Mouse (Mus musculus) lung, embryonic 15.5 days (tissue): ENCODE data around the gene 9430097D07Rik. TPM values are rescaled to one million over a fixed set of nuclear protein-coding genes. Genes with fewer than 3 reads are reported as not detected.
A peak's percentile ranks its signal among the peaks of the same experiment; 100 is the strongest.

Experiments
- ATAC-seq: fragments of 200-750 bp; cut with Nextera tagmentation; 2 replicates; pipeline ENCODE4 v1.8.0; 2017; ENCODE audit warnings: moderate number of reproducible peaks, borderline replicate concordance; ENCODE audit not compliant: low FRiP score, low TSS enrichment; ENCODE audit errors: extremely low read depth
- H3K27ac ChIP-seq: fragments of 300-500 bp; sonication (generic); 2 replicates; pipeline ENCODE4 v1.5.1; 2015; ENCODE audit warnings: moderate library complexity, mild to moderate bottlenecking, inconsistent platforms
- H3K27me3 ChIP-seq: fragments of 300-500 bp; sonication (generic); 2 replicates; pipeline ENCODE4 v1.6.1; 2015; ENCODE audit warnings: inconsistent platforms
- H3K36me3 ChIP-seq: fragments of 300-500 bp; sonication (generic); 2 replicates; pipeline ENCODE4 v1.6.1; 2015; ENCODE audit warnings: inconsistent platforms
- H3K4me1 ChIP-seq: fragments of 300-500 bp; sonication (generic); 2 replicates; pipeline ENCODE4 v1.6.1; 2015; ENCODE audit warnings: inconsistent platforms
- H3K4me2 ChIP-seq: fragments of 300-500 bp; sonication (generic); 2 replicates; pipeline ENCODE4 v1.6.1; 2015; ENCODE audit warnings: inconsistent platforms, mild to moderate bottlenecking, moderate library complexity
- H3K4me3 ChIP-seq: fragments of 300-500 bp; sonication (generic); 2 replicates; pipeline ENCODE4 v1.5.1; 2015; ENCODE audit warnings: mild to moderate bottlenecking, inconsistent platforms
- H3K9ac ChIP-seq: fragments of 300-500 bp; sonication (generic); 2 replicates; pipeline ENCODE4 v1.6.1; 2015; ENCODE audit warnings: inconsistent platforms
- H3K9me3 ChIP-seq: fragments of 300-500 bp; sonication (generic); 2 replicates; pipeline ENCODE4 v1.6.1; 2016; ENCODE audit warnings: inconsistent platforms
- WGBS: fragments of 180-500 bp; shearing (Covaris S2); methylation state at CpG from one replicate; pipeline ENCODE4 v1.1.7; 2015; 5-methylcytosine and 5-hydroxymethylcytosine counted together
- polyA plus RNA-seq: library from polyadenylated mRNA; unstranded; fragments of >200 nt; fragmentation: Nextera tagmentation; extraction: Ambion mirVana; gene quantifications from 2 replicates; pipeline ENCODE4 v1.2.1, GENCODE M21; 2015

9430097D07Rik gene
- polyA plus RNA-seq, 1 experiment from 2014 or later = 0.29 TPM

DNA sequence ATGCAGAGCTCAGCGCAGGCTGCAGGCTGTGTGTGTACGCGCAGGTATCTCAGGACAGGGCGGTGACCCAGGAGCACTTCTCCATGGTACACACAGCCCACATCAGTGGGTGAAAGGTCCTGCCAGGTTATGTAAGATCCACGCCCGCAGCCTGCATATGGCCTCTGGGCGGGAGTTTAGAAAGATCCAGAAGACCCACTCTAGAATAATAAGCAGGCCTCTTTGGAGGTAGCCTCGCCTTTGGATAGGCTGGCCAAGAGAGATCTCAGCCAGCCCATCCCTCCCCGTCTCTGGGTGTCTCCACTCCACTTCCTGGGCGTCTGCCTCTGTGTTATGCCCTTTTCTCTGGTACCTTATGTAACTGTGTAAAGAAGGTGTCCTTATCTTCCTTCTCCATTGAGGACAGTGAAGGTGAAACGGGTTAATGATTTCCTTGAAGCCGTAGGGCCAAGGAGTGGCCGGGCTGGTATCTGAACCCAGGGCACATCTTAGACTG lies 50.9 kb downstream of the 9430097D07Rik start:
- Histone ChIP-seq H3K27me3 (no peaks in the 10 kb centered on the region), H3K4me2 (no peak overlapping the region), H3K36me3 (no peaks in the 10 kb centered on the region), H3K9me3 (no peaks in the 10 kb centered on the region), H3K27ac (no peak overlapping the region), H3K4me1 (peaks cover 10% of the 10 kb centered on the region; the same call in 1 of the 2 replicates), H3K4me3 (no peak overlapping the region), H3K9ac (no peak overlapping the region)
- 66% methylated on average over 13 of the region's 13 CpGs for WGBS
- ATAC-seq = 0 out of 2 replicates have a peak, but pooled peaks have one; percentile 31

Other genes with a start within 250 kb of the 9430097D07Rik start
- gene Ciz1, start 223.4 kb downstream of the 9430097D07Rik start, polyA plus RNA-seq = 47.0 and 47.7 TPM in 2 replicates
- gene Dnm1, start 222.3 kb downstream of the 9430097D07Rik start, polyA plus RNA-seq = 7.0 and 7.6 TPM in 2 replicates
- 32.3 and 33.5 TPM in 2 replicates for gene 1110008P14Rik, start 193.7 kb downstream of the 9430097D07Rik start, polyA plus RNA-seq
- 2.2 TPM in 2 replicates for gene Lcn2, start 187.4 kb downstream of the 9430097D07Rik start, polyA plus RNA-seq
- gene Ptges2, start 179.8 kb downstream of the 9430097D07Rik start, polyA plus RNA-seq = 22.6 and 25.4 TPM in 2 replicates
- 6.6 and 7.1 TPM in 2 replicates for gene Naif1, start 125.2 kb downstream of the 9430097D07Rik start, polyA plus RNA-seq
- gene Slc25a25, start 124.2 kb downstream of the 9430097D07Rik start, polyA plus RNA-seq = 19.6 and 21.5 TPM in 2 replicates
- 12.3 and 12.6 TPM in 2 replicates for gene Fam102a, start 40.4 kb downstream of the 9430097D07Rik start, polyA plus RNA-seq
- 101 and 107 TPM in 2 replicates for gene Dpm2, start 4.8 kb downstream of the 9430097D07Rik start, polyA plus RNA-seq
- 0.30 and 0.39 TPM in 2 replicates for gene Pip5kl1, start 887 bp downstream of the 9430097D07Rik start, polyA plus RNA-seq
- 25.9 and 26.1 TPM in 2 replicates for gene St6galnac4, start 11.4 kb upstream of the 9430097D07Rik start, polyA plus RNA-seq
- gene St6galnac6, start 24.0 kb upstream of the 9430097D07Rik start, polyA plus RNA-seq = 25.0 and 26.2 TPM in 2 replicates
- gene Ak1, start 46.1 kb upstream of the 9430097D07Rik start, polyA plus RNA-seq = 53.6 and 60.6 TPM in 2 replicates
- 102 and 107 TPM in 2 replicates for gene Eng, start 70.9 kb upstream of the 9430097D07Rik start, polyA plus RNA-seq
- 27.9 and 28.6 TPM in 2 replicates for gene Fpgs, start 128.5 kb upstream of the 9430097D07Rik start, polyA plus RNA-seq
- 89.6 and 98.7 TPM in 2 replicates for gene Cdk9, start 137.4 kb upstream of the 9430097D07Rik start, polyA plus RNA-seq
- 40.5 and 41.4 TPM in 2 replicates for gene Sh2d3c, start 145.4 kb upstream of the 9430097D07Rik start, polyA plus RNA-seq
- gene 6330409D20Rik, start 165.3 kb upstream of the 9430097D07Rik start, polyA plus RNA-seq = 0.24 and 0.25 TPM in 2 replicates
- gene Tor2a, start 181.6 kb upstream of the 9430097D07Rik start, polyA plus RNA-seq = 63.9 and 65.6 TPM in 2 replicates
- gene Ttc16, start 199.9 kb upstream of the 9430097D07Rik start, polyA plus RNA-seq = 0.43 and 0.69 TPM in 2 replicates
- gene Ptrh1, start 200.1 kb upstream of the 9430097D07Rik start, polyA plus RNA-seq = 4.9 and 5.4 TPM in 2 replicates
- 1.1 and 1.3 TPM in 2 replicates for gene Cfap157, start 208.7 kb upstream of the 9430097D07Rik start, polyA plus RNA-seq